Mouse (Mus musculus): ENCODE data around the gene Tmem131. TPM values are rescaled to one million over a fixed set of nuclear protein-coding genes. Genes with fewer than 3 reads are reported as not detected.

Tmem131 gene
- polyA plus RNA-seq (2014; fragmentation: Nextera tagmentation; extraction: Ambion mirVana): 21.7 and 22.2 TPM in 2 replicates

DNA sequence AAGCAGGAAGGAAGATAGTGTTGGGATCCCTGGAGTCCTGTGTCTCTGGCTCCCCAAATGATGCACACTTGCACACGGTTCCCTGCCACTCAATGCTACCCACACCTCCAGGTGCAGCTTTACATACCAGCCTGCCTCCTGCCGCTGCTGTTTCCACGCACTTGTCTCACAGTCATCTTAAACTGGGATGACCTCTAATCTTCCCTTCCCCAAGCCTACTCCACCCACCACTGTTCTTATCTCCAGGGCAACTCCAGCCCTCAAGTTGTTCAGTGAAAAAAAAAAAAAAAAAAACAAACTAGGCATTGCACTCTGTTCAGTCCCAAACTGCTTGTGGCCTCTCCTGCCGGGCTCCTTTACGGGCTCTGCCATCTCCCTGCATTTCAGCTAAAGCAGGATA, at the start of gene Tmem131:
TSS of gene Tmem131 (minus strand) at position 14 of the 400 bp plus-strand sequence.
- H3K4me1 ChIP-seq (replicated peaks; ENCODE audit: control insufficient read depth, insufficient read depth, low read length): peaks cover 7% of the 10 kb centered on the region
- WGBS: 58% methylated on average over 5 of the region's 5 CpGs
- H3K4me2 ChIP-seq (replicated peaks): no peak within 1 kb of the TSS
- no peak within 1 kb of the TSS for H3K27ac ChIP-seq
- no peaks in the 10 kb centered on the region for H3K36me3 ChIP-seq (replicated peaks; ENCODE audit: control insufficient read depth, insufficient read depth)
- no peaks in the 10 kb centered on the region for H3K27me3 ChIP-seq (ENCODE audit: control insufficient read depth, insufficient read depth, low read length)
- H3K4me3 ChIP-seq (replicated peaks; ENCODE audit: low read length): no peak within 1 kb of the TSS
- H3K9ac ChIP-seq: no peak within 1 kb of the TSS
- DNase-seq (ENCODE audit: low spot score): no peak
- no peak for ATAC-seq (ENCODE audit: low FRiP score)
- H3K9me3 ChIP-seq (ENCODE audit: control insufficient read depth, low read length): no peaks in the 10 kb centered on the region

GRCm38 (mm10) chr1:36988561-36988960, 45.1 kb upstream of the Tmem131 start:
- no peak overlapping the region for H3K4me3 ChIP-seq (replicated peaks; ENCODE audit: low read length)
- no peaks in the 10 kb centered on the region for H3K36me3 ChIP-seq (replicated peaks; ENCODE audit: control insufficient read depth, insufficient read depth)
- ATAC-seq (ENCODE audit: low FRiP score): no peak
- H3K9me3 ChIP-seq (ENCODE audit: control insufficient read depth, low read length): no peaks in the 10 kb centered on the region
- no peak overlapping the region for H3K9ac ChIP-seq
- 87% methylated on average over 6 of the region's 6 CpGs for WGBS
- H3K4me2 ChIP-seq (replicated peaks): no peak overlapping the region
- no peak overlapping the region for H3K27ac ChIP-seq
- no peaks in the 10 kb centered on the region for H3K27me3 ChIP-seq (ENCODE audit: control insufficient read depth, insufficient read depth, low read length)
- no peaks in the 10 kb centered on the region for H3K4me1 ChIP-seq (replicated peaks; ENCODE audit: control insufficient read depth, insufficient read depth, low read length)
- no peak for DNase-seq (ENCODE audit: low spot score)

GRCm38 (mm10) chr1:36988161-36988560, 44.7 kb upstream of the Tmem131 start:
- Histone ChIP-seq H3K27ac (no peak overlapping the region), H3K9me3 (ENCODE audit: control insufficient read depth, low read length) (no peaks in the 10 kb centered on the region), H3K27me3 (ENCODE audit: control insufficient read depth, insufficient read depth, low read length) (no peaks in the 10 kb centered on the region), H3K4me1 (replicated peaks; ENCODE audit: control insufficient read depth, insufficient read depth, low read length) (no peaks in the 10 kb centered on the region), H3K4me2 (replicated peaks) (no peak overlapping the region), H3K36me3 (replicated peaks; ENCODE audit: control insufficient read depth, insufficient read depth) (no peaks in the 10 kb centered on the region), H3K4me3 (replicated peaks; ENCODE audit: low read length) (no peak overlapping the region), H3K9ac (no peak overlapping the region)
- 85% methylated on average over 6 of the region's 6 CpGs for WGBS
- ATAC-seq (ENCODE audit: low FRiP score) (no peak), DNase-seq (ENCODE audit: low spot score) (no peak)

GRCm38 (mm10) chr1:36987172-36988148, 44.0 kb upstream of the Tmem131 start:
- no peak overlapping the region for H3K9ac ChIP-seq
- no peak for ATAC-seq (ENCODE audit: low FRiP score)
- H3K4me2 ChIP-seq (replicated peaks): no peak overlapping the region
- H3K27ac ChIP-seq: no peak overlapping the region
- H3K9me3 ChIP-seq (ENCODE audit: control insufficient read depth, low read length): no peaks in the 10 kb centered on the region
- 80% methylated on average over 10 of the region's 10 CpGs for WGBS
- H3K4me1 ChIP-seq (replicated peaks; ENCODE audit: control insufficient read depth, insufficient read depth, low read length): no peaks in the 10 kb centered on the region
- no peaks in the 10 kb centered on the region for H3K36me3 ChIP-seq (replicated peaks; ENCODE audit: control insufficient read depth, insufficient read depth)
- no peak overlapping the region for H3K4me3 ChIP-seq (replicated peaks; ENCODE audit: low read length)
- no peak for DNase-seq (ENCODE audit: low spot score)
- H3K27me3 ChIP-seq (ENCODE audit: control insufficient read depth, insufficient read depth, low read length): no peaks in the 10 kb centered on the region

DNA sequence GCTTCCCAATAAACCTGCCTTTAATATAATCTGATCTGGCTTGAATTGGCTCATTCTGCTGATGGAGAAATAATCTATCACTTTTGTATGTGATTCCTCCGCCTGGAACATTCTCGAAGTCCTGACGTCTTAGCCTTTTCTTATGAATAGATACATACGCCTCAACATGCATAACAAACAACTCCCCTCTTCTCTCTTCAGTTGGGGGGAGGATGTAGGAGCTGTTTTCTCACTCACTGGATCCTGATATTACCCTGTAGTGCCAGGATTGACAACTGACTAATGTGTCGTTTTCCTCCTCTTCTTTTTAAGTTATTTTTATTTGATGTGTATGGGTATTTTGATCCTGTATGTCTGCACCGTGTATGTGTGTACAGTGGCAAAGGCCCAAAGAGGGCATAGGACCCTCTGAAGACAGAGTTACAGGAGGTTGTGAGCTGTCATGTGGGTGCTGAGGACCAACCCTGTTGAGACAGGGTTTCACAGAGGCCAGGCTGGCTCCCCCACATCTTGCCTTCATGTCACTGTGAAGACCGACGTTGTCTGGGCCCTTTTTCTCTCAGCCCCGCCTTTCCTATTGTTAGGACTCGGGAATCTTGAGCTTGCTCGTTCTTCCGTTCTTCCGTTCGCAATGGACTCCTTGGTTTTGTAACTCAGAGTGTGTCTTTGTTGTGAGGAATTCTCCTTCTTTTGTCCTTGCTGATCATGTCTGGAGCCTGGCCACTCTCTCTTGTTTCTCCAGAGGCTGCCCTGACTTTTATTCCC, 43.1 kb upstream of the Tmem131 start:
- Histone ChIP-seq H3K27ac (no peak overlapping the region), H3K4me3 (replicated peaks; ENCODE audit: low read length) (no peak overlapping the region), H3K36me3 (replicated peaks; ENCODE audit: control insufficient read depth, insufficient read depth) (no peaks in the 10 kb centered on the region), H3K4me1 (replicated peaks; ENCODE audit: control insufficient read depth, insufficient read depth, low read length) (no peaks in the 10 kb centered on the region), H3K9me3 (ENCODE audit: control insufficient read depth, low read length) (no peaks in the 10 kb centered on the region), H3K27me3 (ENCODE audit: control insufficient read depth, insufficient read depth, low read length) (no peaks in the 10 kb centered on the region), H3K4me2 (replicated peaks) (no peak overlapping the region), H3K9ac (no peak overlapping the region)
- ATAC-seq (ENCODE audit: low FRiP score): no peak
- WGBS: 29% methylated on average over 14 of the region's 14 CpGs
- no peak for DNase-seq (ENCODE audit: low spot score)

DNA sequence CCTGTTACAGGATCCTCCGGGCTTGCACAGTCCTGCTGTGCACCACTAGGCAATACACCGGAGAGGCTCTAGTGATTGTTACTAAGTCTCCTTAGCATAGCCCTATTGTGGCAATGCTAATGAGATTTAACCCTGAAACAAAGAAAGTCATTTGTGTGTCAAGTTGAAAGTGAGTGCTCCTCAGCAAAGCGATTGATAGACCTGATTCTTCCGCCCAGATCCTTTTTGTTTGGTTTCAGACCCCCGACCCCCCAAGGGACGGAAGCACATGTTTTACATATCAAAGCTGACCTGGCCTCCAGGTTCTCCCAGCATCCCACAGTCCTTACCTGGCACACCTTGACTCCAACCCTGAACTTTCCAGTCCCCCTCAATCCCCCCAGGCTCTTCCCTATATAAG, 42.4 kb upstream of the Tmem131 start:
- Histone ChIP-seq H3K9ac (no peak overlapping the region), H3K4me3 (replicated peaks; ENCODE audit: low read length) (no peak overlapping the region), H3K4me2 (replicated peaks) (no peak overlapping the region), H3K27ac (no peak overlapping the region), H3K9me3 (ENCODE audit: control insufficient read depth, low read length) (no peaks in the 10 kb centered on the region), H3K4me1 (replicated peaks; ENCODE audit: control insufficient read depth, insufficient read depth, low read length) (no peaks in the 10 kb centered on the region), H3K27me3 (ENCODE audit: control insufficient read depth, insufficient read depth, low read length) (no peaks in the 10 kb centered on the region), H3K36me3 (replicated peaks; ENCODE audit: control insufficient read depth, insufficient read depth) (no peaks in the 10 kb centered on the region)
- DNase-seq (ENCODE audit: low spot score) (no peak), ATAC-seq (ENCODE audit: low FRiP score) (no peak)
- 11% methylated on average over 6 of the region's 6 CpGs for WGBS

- no peaks in the 10 kb centered on the region for H3K4me1 ChIP-seq (replicated peaks; ENCODE audit: control insufficient read depth, insufficient read depth, low read length)
- DNase-seq (ENCODE audit: low spot score) (no peak), ATAC-seq (ENCODE audit: low FRiP score) (no peak)
- no peak overlapping the region for H3K27ac ChIP-seq
- no peaks in the 10 kb centered on the region for H3K27me3 ChIP-seq (ENCODE audit: control insufficient read depth, insufficient read depth, low read length)
- WGBS: 24% methylated on average over 6 of the region's 6 CpGs
- no peak overlapping the region for H3K9ac ChIP-seq
- H3K4me3 ChIP-seq (replicated peaks; ENCODE audit: low read length): no peak overlapping the region
- no peaks in the 10 kb centered on the region for H3K9me3 ChIP-seq (ENCODE audit: control insufficient read depth, low read length)
- no peaks in the 10 kb centered on the region for H3K36me3 ChIP-seq (replicated peaks; ENCODE audit: control insufficient read depth, insufficient read depth)
- no peak overlapping the region for H3K4me2 ChIP-seq (replicated peaks)
Measured at GRCm38 (mm10) chr1:36984406-36984805, 40.9 kb upstream of the Tmem131 start.

GRCm38 (mm10) chr1:36983754-36984153, 40.3 kb upstream of the Tmem131 start:
- ATAC-seq (ENCODE audit: low FRiP score) (no peak), DNase-seq (ENCODE audit: low spot score) (no peak)
- Histone ChIP-seq H3K27me3 (ENCODE audit: control insufficient read depth, insufficient read depth, low read length) (no peaks in the 10 kb centered on the region), H3K36me3 (replicated peaks; ENCODE audit: control insufficient read depth, insufficient read depth) (no peaks in the 10 kb centered on the region), H3K4me1 (replicated peaks; ENCODE audit: control insufficient read depth, insufficient read depth, low read length) (no peaks in the 10 kb centered on the region), H3K9me3 (ENCODE audit: control insufficient read depth, low read length) (no peaks in the 10 kb centered on the region), H3K4me3 (replicated peaks; ENCODE audit: low read length) (no peak overlapping the region), H3K4me2 (replicated peaks) (no peak overlapping the region), H3K9ac (no peak overlapping the region), H3K27ac (no peak overlapping the region)
- WGBS: 46% methylated on average over 4 of the region's 4 CpGs

- no peak overlapping the region for H3K4me2 ChIP-seq (replicated peaks)
- DNase-seq (ENCODE audit: low spot score): no peak
- H3K4me3 ChIP-seq (replicated peaks; ENCODE audit: low read length): no peak overlapping the region
- no peaks in the 10 kb centered on the region for H3K9me3 ChIP-seq (ENCODE audit: control insufficient read depth, low read length)
- H3K27me3 ChIP-seq (ENCODE audit: control insufficient read depth, insufficient read depth, low read length): no peaks in the 10 kb centered on the region
- no peaks in the 10 kb centered on the region for H3K36me3 ChIP-seq (replicated peaks; ENCODE audit: control insufficient read depth, insufficient read depth)
- H3K27ac ChIP-seq: no peak overlapping the region
- no peaks in the 10 kb centered on the region for H3K4me1 ChIP-seq (replicated peaks; ENCODE audit: control insufficient read depth, insufficient read depth, low read length)
- no peak overlapping the region for H3K9ac ChIP-seq
- WGBS: 89% methylated on average over 9 of the region's 9 CpGs
- no peak for ATAC-seq (ENCODE audit: low FRiP score)
Measured at GRCm38 (mm10) chr1:36982191-36982961, 38.9 kb upstream of the Tmem131 start.

Data from hindbrain, embryonic 14.5 days (tissue).